Mouse (Mus musculus) lung, adult 18-20 months (tissue): ENCODE data around the gene Ak4.
"Not testable (repeated sequence)": the region's sequence is repeated elsewhere in the genome, so short reads cannot be mapped to it uniquely, and the experiment has no call there.

Experiments used
- DNase-seq, 2 experiments: peaks; one replicate each; pipeline ENCODE4 v3.0.0; 2022; ENCODE audit warnings: mixed read lengths in 2 of 2

The Ak4 gene

DNA sequence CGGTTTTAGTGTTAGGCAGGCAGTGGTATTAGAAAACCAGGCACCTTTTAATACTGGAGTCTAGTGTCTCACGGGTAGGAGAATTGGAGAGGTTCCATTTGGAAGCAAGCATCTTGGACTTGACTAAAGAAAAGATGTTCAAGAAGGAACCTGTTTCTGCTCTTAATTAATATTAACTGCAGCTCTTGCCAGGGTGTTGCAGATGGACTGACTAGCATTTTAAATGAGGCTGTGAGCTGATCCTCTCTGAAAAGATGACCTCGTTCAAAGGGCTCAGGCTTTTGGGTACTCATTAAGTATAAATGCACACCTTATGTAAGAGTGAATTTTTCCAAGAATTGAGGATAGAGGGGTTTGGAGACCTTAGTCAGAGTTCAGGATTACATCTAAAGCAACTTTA lies 5.4 kb downstream of the Ak4 start:
- no peak for DNase-seq

GRCm38 (mm10) chr4:101425119-101425518 lies 6.0 kb downstream of the Ak4 start:
- no peak for DNase-seq

DNA sequence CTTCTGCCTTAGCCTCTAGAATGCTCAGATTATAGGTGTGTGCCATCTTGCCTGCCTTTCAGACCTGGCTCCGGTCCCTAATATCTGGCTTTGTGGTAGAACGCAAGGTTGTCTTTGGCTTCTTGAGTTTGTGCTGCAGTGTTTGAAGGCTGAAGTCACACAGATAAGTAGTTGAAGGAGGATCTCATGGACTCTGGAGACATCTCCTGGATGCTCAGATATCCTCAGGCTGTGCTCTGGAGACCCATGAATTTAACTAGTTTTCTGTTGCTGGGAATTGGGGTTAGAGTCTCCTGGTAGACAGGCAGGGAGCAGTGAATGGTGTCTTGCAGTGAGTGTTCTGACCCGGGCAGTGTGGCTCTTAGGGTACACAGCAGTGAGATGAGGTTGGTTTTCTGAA lies 6.6 kb downstream of the Ak4 start:
- no peak for DNase-seq

GRCm38 (mm10) chr4:101426566-101426965 lies 7.5 kb downstream of the Ak4 start:
- no peak for DNase-seq

- DNase-seq, result no peak
These were observed 9.0 kb downstream of the Ak4 start for GRCm38 (mm10) chr4:101427886-101428680.

DNA sequence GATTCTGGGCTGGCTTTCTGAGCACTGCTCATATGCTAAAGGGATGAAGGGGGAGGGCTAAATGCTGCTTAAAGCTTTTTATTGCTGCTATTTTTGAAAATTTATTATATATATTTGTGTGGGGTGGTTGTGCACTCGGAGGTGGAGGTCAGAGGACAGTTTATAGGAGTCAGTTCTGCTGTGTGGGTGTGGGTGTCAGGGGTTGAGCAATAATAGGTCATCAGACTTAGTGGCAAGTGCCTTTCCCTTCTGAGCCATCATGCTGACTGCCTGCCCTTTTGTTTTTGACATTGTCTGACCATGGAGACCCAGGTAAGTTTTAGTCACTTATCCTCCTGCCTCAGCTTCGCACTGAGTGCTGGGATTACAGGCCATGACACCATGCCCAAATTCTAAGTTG lies 10.0 kb downstream of the Ak4 start:
- no peak for DNase-seq

GRCm38 (mm10) chr4:101430000-101430399 lies 10.9 kb downstream of the Ak4 start:
- DNase-seq, result no peak

DNA sequence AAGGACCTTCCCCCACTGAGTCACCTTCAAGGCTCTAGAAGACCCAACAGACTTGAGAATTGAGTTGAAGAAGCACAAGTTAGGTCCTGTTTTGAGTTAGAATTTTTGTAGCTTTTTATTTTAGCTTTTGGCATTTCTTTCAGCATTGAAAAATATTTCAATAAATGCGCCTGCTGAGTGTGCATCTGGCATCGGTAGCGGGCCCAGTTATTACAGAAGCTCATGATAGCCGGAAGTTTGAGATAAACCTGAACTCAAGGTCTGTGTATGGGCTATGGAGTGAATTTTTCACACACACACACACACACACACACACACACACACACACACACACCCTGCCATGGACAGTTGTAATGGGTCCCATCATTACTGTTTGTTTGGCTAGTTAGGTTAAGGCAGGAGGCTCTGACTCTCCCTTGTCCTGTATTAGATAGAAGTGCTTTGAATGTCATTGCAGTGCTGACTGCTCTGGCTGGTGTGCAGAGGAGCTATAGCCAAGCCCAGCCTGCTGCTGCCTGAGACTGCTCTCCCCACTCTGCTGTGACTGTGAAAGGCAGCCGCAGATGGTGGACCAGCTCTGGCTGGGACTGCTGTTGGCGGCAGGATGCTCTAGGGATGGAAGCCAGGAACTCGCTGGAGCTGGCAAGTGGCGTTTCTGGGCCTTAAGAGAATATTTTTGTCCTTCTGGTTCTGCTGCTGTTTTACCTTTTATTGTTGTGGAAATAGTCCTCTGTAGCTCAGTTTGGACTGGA lies 17.9 kb downstream of the Ak4 start:
- DNase-seq, result peak in 1 of 2 experiments; percentile 8

GRCm38 (mm10) chr4:101438271-101438670 lies 19.2 kb downstream of the Ak4 start:
- DNase-seq, result peak in 1 of 2 experiments; percentile 7

GRCm38 (mm10) chr4:101439738-101440389 lies 20.8 kb downstream of the Ak4 start:
- peak; percentile 74 to 84 for DNase-seq

- DNase-seq, result no peak
These were observed 23.7 kb downstream of the Ak4 start for GRCm38 (mm10) chr4:101442791-101443190.

DNA sequence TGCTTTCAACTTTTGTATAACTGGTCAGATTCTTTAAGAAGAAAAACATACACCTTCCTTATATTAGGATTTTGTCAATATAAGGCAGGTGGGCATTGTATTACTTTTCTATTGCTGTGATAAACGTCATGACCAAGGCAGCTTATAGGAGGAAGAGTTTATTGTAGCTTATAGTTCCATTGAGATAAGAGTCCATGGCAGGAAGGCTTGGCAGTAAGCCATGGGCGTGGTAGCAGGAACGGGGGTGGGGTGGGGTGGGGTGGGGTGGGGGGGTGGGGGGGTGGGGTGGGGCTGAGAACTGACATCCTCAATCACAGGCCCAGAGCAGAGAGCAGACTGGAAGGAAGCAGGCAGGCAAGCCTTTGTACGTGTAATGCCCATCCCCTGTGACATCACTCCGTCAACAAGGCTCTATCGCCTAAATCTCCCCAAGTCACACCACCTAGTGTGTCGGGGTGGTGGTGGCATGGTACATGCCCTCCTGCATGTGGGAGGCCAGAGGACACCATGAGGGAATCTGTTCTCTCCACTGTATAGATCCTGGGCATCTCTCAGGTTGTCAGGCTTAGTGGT lies 24.4 kb downstream of the Ak4 start:
- DNase-seq, result no peak

GRCm38 (mm10) chr4:101445660-101446059 lies 26.6 kb downstream of the Ak4 start:
- no peak for DNase-seq

DNA sequence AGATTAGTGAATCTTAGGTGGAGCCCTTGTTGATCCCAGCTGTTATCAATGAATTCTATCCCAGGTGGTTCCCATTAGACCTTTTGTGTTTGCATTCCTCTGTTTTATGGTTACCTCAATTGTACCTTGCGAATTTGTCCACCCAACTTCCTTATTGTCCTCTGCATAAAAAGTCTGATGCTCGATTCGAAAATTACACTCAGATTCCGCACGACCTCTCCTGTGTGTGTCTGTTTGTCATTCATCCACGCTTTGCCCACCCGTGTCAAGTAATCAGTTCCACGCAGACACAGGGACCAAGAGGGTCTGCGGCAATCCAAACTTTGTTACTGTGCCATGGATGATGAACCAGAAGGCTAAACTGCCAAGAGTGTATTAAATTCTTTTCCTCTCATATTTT lies 27.5 kb downstream of the Ak4 start:
- DNase-seq, result not testable (repeated sequence)

DNA sequence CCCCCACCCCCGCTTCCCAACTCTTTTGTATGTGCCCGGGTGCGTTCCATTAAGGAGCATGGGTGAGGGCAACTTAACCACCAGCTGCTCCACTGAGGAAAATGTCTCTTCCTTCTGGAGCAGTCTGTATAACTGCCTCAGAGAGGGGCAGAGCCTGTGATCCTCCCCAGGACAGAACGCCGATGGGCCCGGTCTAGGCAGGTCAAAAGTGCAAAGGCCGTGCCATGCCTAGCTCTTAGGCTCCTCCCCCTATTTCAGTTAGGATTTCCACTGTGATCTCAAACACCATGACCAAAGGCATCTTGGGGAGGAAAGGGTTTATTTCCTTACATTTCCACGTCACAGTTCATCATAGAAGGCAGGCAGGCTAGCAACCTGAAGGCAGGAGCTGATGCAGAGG lies 29.6 kb downstream of the Ak4 start:
- no peak for DNase-seq

DNA sequence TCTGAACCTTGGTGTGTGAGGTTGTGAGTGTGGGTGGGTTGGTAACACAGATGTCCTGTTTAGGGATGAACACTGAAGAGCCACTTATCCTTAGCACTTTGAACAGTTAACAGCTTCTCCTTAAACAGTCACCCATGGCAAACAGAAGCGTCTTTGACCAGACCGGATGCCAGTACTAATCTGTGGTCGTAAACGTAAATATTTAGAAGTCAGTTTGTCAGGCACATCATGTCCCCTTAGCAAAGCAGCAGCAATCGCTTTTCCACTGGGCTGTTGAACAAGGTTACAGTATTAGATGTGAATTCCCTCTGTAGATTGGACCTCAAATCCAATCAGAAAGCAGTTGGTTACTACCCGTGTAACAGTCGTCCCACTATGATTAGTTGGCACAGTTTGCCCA lies 30.3 kb downstream of the Ak4 start:
- peak in 1 of 2 experiments; percentile 4 for DNase-seq

- peak in 1 of 2 experiments; percentile 5 for DNase-seq
These were observed 31.2 kb downstream of the Ak4 start for GRCm38 (mm10) chr4:101450150-101450780.

GRCm38 (mm10) chr4:101451089-101451488 lies 32.0 kb downstream of the Ak4 start:
- no peak for DNase-seq

- DNase-seq, result no peak
These were observed 33.8 kb downstream of the Ak4 start for GRCm38 (mm10) chr4:101452829-101453228.

DNA sequence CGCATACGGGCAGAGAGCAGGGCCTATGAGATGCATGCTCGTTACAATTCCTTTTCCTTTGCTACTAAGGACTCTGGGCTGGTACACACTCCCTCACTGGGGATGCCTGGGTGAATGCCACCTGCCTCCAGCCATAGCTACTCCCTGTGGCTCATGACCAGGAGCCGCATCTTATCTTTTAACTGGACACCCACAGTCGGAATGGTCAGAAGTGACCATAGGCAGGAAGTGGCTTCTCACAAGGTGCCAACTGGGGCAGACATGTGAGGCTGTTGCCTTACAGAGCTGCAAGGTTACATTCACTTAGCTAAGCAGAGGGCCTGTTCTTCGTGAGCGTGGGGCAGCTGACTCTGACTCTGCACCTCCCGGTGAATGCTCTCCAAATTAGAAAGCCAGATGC lies 38.1 kb downstream of the Ak4 start:
- no peak for DNase-seq

DNA sequence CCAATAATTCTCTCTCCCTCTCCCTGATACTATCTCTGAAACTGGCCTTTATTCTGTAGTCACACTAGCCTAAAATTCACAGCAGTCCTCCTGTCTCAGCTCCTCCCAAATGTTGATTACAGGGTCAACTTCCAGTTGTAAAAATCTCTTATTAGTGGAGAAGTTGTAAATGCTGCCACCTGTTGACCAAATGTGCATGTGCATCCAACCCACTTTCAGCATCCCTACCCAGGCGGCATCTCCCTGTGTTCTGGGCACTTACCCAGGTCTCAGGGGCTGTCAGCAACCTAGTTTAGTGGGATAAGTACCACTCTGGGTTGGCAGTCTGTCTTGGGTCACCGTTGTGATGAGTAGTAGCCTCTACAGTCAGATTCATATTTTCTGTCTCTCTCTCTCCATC lies 39.3 kb downstream of the Ak4 start:
- DNase-seq, result peak; percentile 22 to 30

DNA sequence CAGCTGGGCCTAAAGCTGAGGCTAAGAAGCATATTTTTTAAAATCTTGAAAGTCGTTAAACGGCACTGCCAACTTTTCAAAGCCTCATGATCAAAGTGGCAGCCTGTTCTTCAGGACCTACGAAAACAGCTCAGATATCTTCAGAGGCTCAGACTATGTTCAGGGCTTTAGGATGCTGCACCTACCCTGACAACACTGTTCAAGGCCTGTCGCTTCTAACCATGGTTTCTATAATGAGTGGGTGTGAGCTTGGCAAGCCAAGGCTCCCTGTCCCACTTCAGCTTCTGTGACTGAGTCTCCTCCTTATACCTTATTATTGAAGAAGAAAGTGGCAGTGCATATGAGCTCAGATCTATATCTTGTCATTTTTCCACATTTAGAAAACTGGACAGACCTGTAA lies 40.3 kb downstream of the Ak4 start:
- no peak for DNase-seq

GRCm38 (mm10) chr4:101460114-101460513 lies 41.0 kb downstream of the Ak4 start:
- no peak for DNase-seq
